Mouse (Mus musculus): ENCODE measurements around the gene Plekhg3. TPM values are rescaled to one million over a fixed set of nuclear protein-coding genes. Genes with fewer than 3 reads are reported as not detected.

Gene Plekhg3
- polyA plus RNA-seq, 1 experiment from 2014 or later: 6.5 TPM

DNA sequence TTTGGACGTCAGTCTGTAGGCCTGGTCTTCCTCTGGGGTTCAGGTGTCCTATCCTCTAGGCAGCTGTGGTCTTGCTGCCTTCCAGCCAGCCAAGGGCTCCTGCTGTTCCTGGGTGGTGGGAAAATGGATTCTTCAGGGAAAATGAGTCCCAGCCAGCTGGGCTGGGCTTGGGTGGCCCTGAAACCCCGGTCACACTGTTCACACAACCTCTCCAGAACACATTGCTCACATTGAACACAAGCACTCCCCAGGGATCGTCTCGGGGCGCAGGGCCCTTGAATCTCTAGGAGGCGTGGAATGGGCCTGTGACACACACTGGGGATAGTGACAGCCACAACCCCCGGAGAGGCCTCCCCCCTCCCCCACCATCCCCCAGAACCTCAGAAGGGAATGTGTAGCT lies 23.2 kb downstream of the Plekhg3 start:
- Histone ChIP-seq H3K4me1 (peaks cover 32% of the 10 kb centered on the region), H3K9me3 (no peaks in the 10 kb centered on the region), H3K27me3 (peaks cover 2% of the 10 kb centered on the region; the same call in 1 of the 2 replicates), H3K4me3 (no peak overlapping the region), H3K36me3 (no peaks in the 10 kb centered on the region), H3K4me2 (no peak overlapping the region), H3K9ac (no peak overlapping the region), H3K27ac (no peak overlapping the region)
- ATAC-seq (ENCODE audit: insufficient number of reproducible peaks, insufficient read depth, low FRiP score, low TSS enrichment, low read depth): no peak
- 78% methylated on average over 7 of the region's 7 CpGs for WGBS

GRCm38 (mm10) chr12:76554392-76554791 lies 23.7 kb downstream of the Plekhg3 start:
- 75% methylated on average over 3 of the region's 3 CpGs for WGBS
- Histone ChIP-seq H3K9ac (no peak overlapping the region), H3K4me2 (no peak overlapping the region), H3K4me1 (peaks cover 31% of the 10 kb centered on the region), H3K9me3 (no peaks in the 10 kb centered on the region), H3K4me3 (no peak overlapping the region), H3K36me3 (no peaks in the 10 kb centered on the region), H3K27me3 (no peaks in the 10 kb centered on the region), H3K27ac (no peak overlapping the region)
- ATAC-seq (ENCODE audit: insufficient number of reproducible peaks, insufficient read depth, low FRiP score, low TSS enrichment, low read depth): no peak

- Histone ChIP-seq H3K27ac (no peak overlapping the region), H3K36me3 (no peaks in the 10 kb centered on the region), H3K4me2 (no peak overlapping the region), H3K4me1 (peaks cover 31% of the 10 kb centered on the region), H3K9ac (no peak overlapping the region), H3K9me3 (no peaks in the 10 kb centered on the region), H3K27me3 (no peaks in the 10 kb centered on the region), H3K4me3 (no peak overlapping the region)
- 81% methylated on average over 3 of the region's 3 CpGs for WGBS
- no peak for ATAC-seq (ENCODE audit: insufficient number of reproducible peaks, insufficient read depth, low FRiP score, low TSS enrichment, low read depth)
Observed at GRCm38 (mm10) chr12:76554871-76555386, 24.2 kb downstream of the Plekhg3 start.

GRCm38 (mm10) chr12:76556187-76556586 lies 25.5 kb downstream of the Plekhg3 start:
- WGBS: 70% methylated on average over 7 of the region's 7 CpGs
- Histone ChIP-seq H3K9me3 (no peaks in the 10 kb centered on the region), H3K4me2 (no peak overlapping the region), H3K4me3 (no peak overlapping the region), H3K36me3 (peaks cover 11% of the 10 kb centered on the region), H3K27me3 (no peaks in the 10 kb centered on the region), H3K4me1 (peaks cover 31% of the 10 kb centered on the region), H3K9ac (no peak overlapping the region), H3K27ac (no peak overlapping the region)
- no peak for ATAC-seq (ENCODE audit: insufficient number of reproducible peaks, insufficient read depth, low FRiP score, low TSS enrichment, low read depth)

DNA sequence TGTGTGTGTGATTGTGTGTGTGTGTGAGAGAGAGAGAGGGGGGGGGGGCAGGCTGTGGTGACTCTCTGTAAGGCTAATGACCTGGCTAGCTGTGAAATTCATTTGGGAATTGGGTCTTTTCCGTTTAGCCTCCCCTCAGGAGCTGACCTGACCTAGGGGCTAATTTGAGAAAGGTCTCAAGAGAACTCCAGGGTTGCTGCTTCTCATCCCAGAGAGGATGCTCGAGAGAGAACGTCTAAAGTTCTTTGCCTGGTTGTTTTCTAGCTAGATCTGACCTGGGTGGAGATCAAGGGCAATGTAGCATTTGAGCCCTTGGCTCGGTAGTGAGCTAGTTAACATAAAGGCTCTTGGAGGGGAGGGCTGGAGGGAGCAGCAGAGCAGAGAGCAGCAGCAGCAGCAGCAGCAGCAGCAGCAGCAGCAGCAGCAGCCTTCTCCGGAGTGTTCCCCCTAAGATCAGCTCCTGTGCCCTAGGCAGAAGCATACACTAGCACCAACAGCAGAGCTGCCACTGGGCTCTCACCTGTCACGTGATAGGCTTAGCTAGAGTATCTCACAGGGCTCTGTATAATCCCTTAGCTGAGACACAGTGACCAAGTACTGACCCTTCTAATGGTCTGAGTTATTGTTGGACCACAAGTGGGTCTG lies 26.2 kb downstream of the Plekhg3 start:
- Histone ChIP-seq H3K27ac (no peak overlapping the region), H3K4me1 (peaks cover 31% of the 10 kb centered on the region), H3K9me3 (no peaks in the 10 kb centered on the region), H3K27me3 (no peaks in the 10 kb centered on the region), H3K4me3 (no peak overlapping the region), H3K9ac (no peak overlapping the region), H3K4me2 (no peak overlapping the region), H3K36me3 (peaks cover 11% of the 10 kb centered on the region)
- no peak for ATAC-seq (ENCODE audit: insufficient number of reproducible peaks, insufficient read depth, low FRiP score, low TSS enrichment, low read depth)
- WGBS: 10% methylated on average over 6 of the region's 6 CpGs

DNA sequence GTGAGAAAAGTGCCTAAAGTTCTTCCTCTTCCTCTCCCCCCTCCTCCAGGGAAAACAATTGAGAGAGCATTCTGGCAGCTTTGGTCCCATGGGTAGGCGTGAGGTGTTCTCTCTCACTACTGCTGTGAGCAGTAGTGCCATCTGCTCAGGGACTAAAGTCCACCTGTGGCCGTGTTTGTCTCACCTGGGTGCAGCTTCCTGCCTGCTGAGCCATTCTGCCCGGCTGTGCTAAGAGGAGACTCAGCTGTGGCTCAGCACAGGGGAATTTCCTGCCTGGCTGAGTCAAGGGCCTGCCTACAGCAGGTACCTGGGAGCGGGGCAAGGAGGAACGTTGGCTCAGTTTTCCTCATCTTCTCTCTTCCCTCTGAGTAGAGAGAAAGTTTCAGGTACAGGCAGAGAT lies 27.5 kb downstream of the Plekhg3 start:
- H3K27ac ChIP-seq: no peak overlapping the region
- H3K4me1 ChIP-seq: peaks cover 26% of the 10 kb centered on the region
- no peaks in the 10 kb centered on the region for H3K9me3 ChIP-seq
- H3K27me3 ChIP-seq: no peaks in the 10 kb centered on the region
- H3K9ac ChIP-seq: no peak overlapping the region
- WGBS: 75% methylated on average over 5 of the region's 5 CpGs
- H3K4me2 ChIP-seq: no peak overlapping the region
- ATAC-seq (ENCODE audit: insufficient number of reproducible peaks, insufficient read depth, low FRiP score, low TSS enrichment, low read depth): no peak
- H3K36me3 ChIP-seq: peaks cover 17% of the 10 kb centered on the region
- H3K4me3 ChIP-seq: no peak overlapping the region

DNA sequence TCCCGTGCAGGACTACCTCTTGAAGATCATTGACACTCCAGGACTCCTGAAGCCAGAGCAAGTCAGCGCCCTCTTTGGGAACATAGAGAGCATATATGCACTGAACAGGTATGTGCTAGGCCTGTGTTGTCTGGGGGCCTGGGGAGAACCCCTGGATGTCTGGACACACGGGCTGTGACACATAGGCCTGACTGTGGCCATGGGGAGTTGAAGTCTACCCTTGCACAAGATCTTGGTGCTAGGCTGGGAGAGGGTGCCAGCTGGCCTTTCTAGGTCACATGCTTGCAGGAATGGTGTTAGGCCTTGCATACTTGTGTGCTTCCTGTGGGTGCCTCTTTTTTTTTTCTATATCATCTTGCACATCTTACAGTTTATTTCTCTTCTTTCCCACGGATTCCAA lies 31.5 kb downstream of the Plekhg3 start:
- Histone ChIP-seq H3K9me3 (no peaks in the 10 kb centered on the region), H3K36me3 (peaks cover 39% of the 10 kb centered on the region), H3K4me3 (no peak overlapping the region), H3K4me2 (no peak overlapping the region), H3K27ac (no peak overlapping the region), H3K9ac (no peak overlapping the region), H3K27me3 (no peaks in the 10 kb centered on the region), H3K4me1 (peaks cover 2% of the 10 kb centered on the region; the same call in 1 of the 2 replicates)
- no peak for ATAC-seq (ENCODE audit: insufficient number of reproducible peaks, insufficient read depth, low FRiP score, low TSS enrichment, low read depth)
- 74% methylated on average over 4 of the region's 4 CpGs for WGBS

DNA sequence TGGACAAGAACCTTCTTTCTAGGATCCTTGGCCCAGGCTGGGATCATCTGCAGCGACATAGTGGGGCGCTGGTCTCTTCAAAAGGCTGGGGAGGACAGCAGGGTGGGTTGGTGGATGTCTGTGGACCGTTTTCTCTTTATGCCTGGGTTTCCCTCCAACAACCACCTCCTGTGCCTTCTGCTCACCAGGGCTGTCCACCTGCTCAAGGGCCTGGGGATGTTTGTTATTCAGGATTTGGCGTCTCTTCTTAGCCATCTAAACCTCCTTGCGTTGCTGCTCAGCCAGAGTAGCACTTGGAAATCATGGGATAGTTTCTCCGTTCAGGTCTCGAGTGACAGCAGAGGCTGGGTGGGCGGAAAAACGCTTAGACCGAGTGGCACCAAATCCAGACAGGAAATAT lies 35.6 kb downstream of the Plekhg3 start:
- Histone ChIP-seq H3K27me3 (no peaks in the 10 kb centered on the region), H3K36me3 (peaks cover 34% of the 10 kb centered on the region), H3K4me3 (no peak overlapping the region), H3K27ac (no peak overlapping the region), H3K4me1 (peaks cover 4% of the 10 kb centered on the region; the same call in 1 of the 2 replicates), H3K4me2 (no peak overlapping the region), H3K9me3 (no peaks in the 10 kb centered on the region), H3K9ac (no peak overlapping the region)
- 75% methylated on average over 10 of the region's 10 CpGs for WGBS
- no peak for ATAC-seq (ENCODE audit: insufficient number of reproducible peaks, insufficient read depth, low FRiP score, low TSS enrichment, low read depth)

- no peak for ATAC-seq (ENCODE audit: insufficient number of reproducible peaks, insufficient read depth, low FRiP score, low TSS enrichment, low read depth)
- H3K27ac ChIP-seq: no peak overlapping the region
- 63% methylated on average over 9 of the region's 9 CpGs for WGBS
- H3K9ac ChIP-seq: no peak overlapping the region
- peaks cover 20% of the 10 kb centered on the region for H3K36me3 ChIP-seq
- no peaks in the 10 kb centered on the region for H3K27me3 ChIP-seq
- H3K4me1 ChIP-seq: peaks cover 4% of the 10 kb centered on the region; the same call in 1 of the 2 replicates
- no peaks in the 10 kb centered on the region for H3K9me3 ChIP-seq
- no peak overlapping the region for H3K4me3 ChIP-seq
- no peak overlapping the region for H3K4me2 ChIP-seq
Observed at GRCm38 (mm10) chr12:76570221-76570940, 39.7 kb downstream of the Plekhg3 start.

GRCm38 (mm10) chr12:76571266-76571665 lies 40.6 kb downstream of the Plekhg3 start:
- peaks cover 18% of the 10 kb centered on the region for H3K36me3 ChIP-seq
- 75% methylated on average over 10 of the region's 10 CpGs for WGBS
- H3K27ac ChIP-seq: no peak overlapping the region
- H3K4me2 ChIP-seq: no peak overlapping the region
- H3K4me3 ChIP-seq: no peak overlapping the region
- H3K9ac ChIP-seq: no peak overlapping the region
- H3K4me1 ChIP-seq: peaks cover 4% of the 10 kb centered on the region; the same call in 1 of the 2 replicates
- H3K27me3 ChIP-seq: no peaks in the 10 kb centered on the region
- no peaks in the 10 kb centered on the region for H3K9me3 ChIP-seq
- ATAC-seq (ENCODE audit: insufficient number of reproducible peaks, insufficient read depth, low FRiP score, low TSS enrichment, low read depth): no peak

DNA sequence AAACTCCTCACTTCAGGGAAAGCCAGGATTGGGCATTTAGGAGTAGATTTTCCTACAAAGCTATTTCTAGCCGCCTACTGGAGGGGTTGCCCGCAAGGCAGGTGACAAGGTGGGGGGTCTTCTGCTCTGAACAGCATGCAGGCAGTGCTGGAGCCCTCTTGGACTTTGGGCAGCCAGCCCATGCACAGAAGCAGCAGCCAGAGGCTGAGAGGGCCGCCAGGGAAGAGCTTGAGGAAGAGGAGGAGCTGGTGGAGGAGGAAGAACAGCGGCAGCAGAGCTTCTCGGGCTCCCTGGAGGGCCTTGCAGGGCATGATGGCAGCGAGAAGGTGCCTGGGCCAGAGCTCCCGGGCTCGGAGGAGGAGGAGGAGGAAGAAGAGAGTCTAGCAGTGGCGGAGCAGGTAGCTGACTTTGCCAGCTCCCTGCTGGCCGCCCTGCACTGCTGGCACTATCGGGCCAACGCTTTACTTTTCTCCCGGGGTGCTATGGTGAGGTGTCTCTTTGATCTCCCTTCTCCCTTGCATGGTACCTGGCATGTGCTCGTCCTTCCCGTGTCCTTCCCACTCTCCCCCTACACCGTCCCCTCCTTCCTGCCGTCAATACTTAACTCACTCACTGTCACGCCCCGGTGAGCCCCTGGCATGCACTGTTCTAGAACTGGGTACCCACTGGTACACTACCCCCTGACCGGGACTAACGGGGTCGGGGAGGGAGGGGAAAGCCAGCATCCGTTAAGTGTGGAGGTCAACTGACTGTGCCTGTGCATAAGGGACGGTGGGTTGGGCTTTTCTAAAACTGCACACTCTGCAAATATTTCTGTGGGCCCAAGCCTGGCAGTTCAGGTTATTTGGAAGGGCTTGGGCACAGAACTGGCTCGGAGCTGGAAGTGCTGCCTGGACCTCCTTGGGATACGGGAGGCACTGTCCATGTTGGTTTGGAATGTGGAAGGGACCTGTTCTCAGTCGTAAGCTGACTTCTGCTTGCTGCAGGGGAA lies 41.9 kb downstream of the Plekhg3 start:
- peaks cover 27% of the 10 kb centered on the region for H3K36me3 ChIP-seq
- 70% methylated on average over 27 of the region's 27 CpGs for WGBS
- no peak overlapping the region for H3K4me2 ChIP-seq
- no peaks in the 10 kb centered on the region for H3K9me3 ChIP-seq
- H3K27me3 ChIP-seq: no peaks in the 10 kb centered on the region
- ATAC-seq (ENCODE audit: insufficient number of reproducible peaks, insufficient read depth, low FRiP score, low TSS enrichment, low read depth): 0 out of 2 replicates have a peak, but pooled peaks have one; percentile 40
- H3K27ac ChIP-seq: no peak overlapping the region
- H3K4me1 ChIP-seq: peaks cover 4% of the 10 kb centered on the region; the same call in 1 of the 2 replicates
- no peak overlapping the region for H3K9ac ChIP-seq
- H3K4me3 ChIP-seq: no peak overlapping the region

Data from embryonic facial prominence, embryonic 13.5 days (tissue).